Mouse (Mus musculus) heart, postnatal 0 days (tissue): ENCODE data around the gene Pold2. TPM values are rescaled to one million over a fixed set of nuclear protein-coding genes. Genes with fewer than 3 reads are reported as not detected.

Source experiments
- ATAC-seq: fragments of 200-750 bp; cut with Nextera tagmentation; 2 replicates; pipeline ENCODE4 v1.8.0; 2017; ENCODE audit warnings: low read depth, moderate number of reproducible peaks, moderate library complexity; ENCODE audit not compliant: insufficient read depth
- DNase-seq: peaks from one replicate; pipeline ENCODE4 v3.0.0-alpha.2; 2016; ENCODE audit warnings: low spot score
- H3K27ac ChIP-seq: fragments of 300-500 bp; sonication (generic); 2 replicates; pipeline ENCODE4 v1.5.1; 2014; ENCODE audit warnings: low read depth, mild to moderate bottlenecking
- H3K27me3 ChIP-seq: fragments of 300-500 bp; sonication (generic); 2 replicates; pipeline ENCODE4 v1.6.1; 2014; ENCODE audit warnings: low read length, mixed read lengths; ENCODE audit not compliant: control insufficient read depth, insufficient read depth
- H3K36me3 ChIP-seq: fragments of 300-500 bp; sonication (generic); replicated peaks from 2 replicates; pipeline ENCODE4 v1.6.1; 2014; ENCODE audit warnings: low read length, mixed read lengths; ENCODE audit not compliant: control insufficient read depth, insufficient read depth
- H3K4me1 ChIP-seq: fragments of 300-500 bp; sonication (generic); 2 replicates; pipeline ENCODE4 v1.6.1; 2014; ENCODE audit warnings: antibody characterized with exemption; ENCODE audit not compliant: control insufficient read depth, insufficient read depth
- H3K4me2 ChIP-seq: fragments of 300-500 bp; sonication (generic); 2 replicates; pipeline ENCODE4 v1.6.1; 2014; ENCODE audit warnings: low read depth, mild to moderate bottlenecking, low read length, moderate library complexity
- H3K4me3 ChIP-seq: fragments of 300-500 bp; sonication (generic); 2 replicates; pipeline ENCODE4 v1.5.1; 2014; ENCODE audit warnings: low read depth, low read length
- H3K9ac ChIP-seq: fragments of 300-500 bp; sonication (generic); replicated peaks from 2 replicates; pipeline ENCODE4 v1.6.1; 2014; ENCODE audit warnings: low read depth, low read length, mixed read lengths
- H3K9me3 ChIP-seq: fragments of 300-500 bp; sonication (generic); replicated peaks from 2 replicates; pipeline ENCODE4 v1.6.1; 2016; ENCODE audit warnings: low read length; ENCODE audit not compliant: control insufficient read depth
- CTCF ChIP-seq: IDR thresholded peaks from 2 replicates; pipeline ENCODE4 v1.5.1; 2016; ENCODE audit warnings: antibody characterized with exemption, control low read depth, low read depth
- EP300 ChIP-seq: IDR thresholded peaks from 2 replicates; pipeline ENCODE4 v1.6.1; 2016; ENCODE audit warnings: antibody characterized with exemption, low read depth
- WGBS: fragments of 180-500 bp; shearing (Covaris S2); extraction: QIAGEN DNeasy Blood & Tissue Kit; methylation state at CpG from one replicate; pipeline ENCODE4 v1.1.7; 2014; 5-methylcytosine and 5-hydroxymethylcytosine counted together
- polyA plus RNA-seq: library from polyadenylated mRNA; unstranded; fragments of >200 nt; fragmentation: Nextera tagmentation; extraction: Ambion mirVana; gene quantifications from 2 replicates; pipeline ENCODE4 v1.2.1, GENCODE M21; 2015
- total RNA-seq: library from RNA; depleted of rRNA; stranded (reverse); fragments of >200 nt; gene quantifications from 2 replicates; pipeline ENCODE4 v1.2.3, GENCODE M21; 2014; ENCODE audit warnings: low replicate concordance

Gene Pold2
- total and polyA plus RNA-seq, 2 experiments from 2014 or later: 23.9 to 54.6 TPM

DNA sequence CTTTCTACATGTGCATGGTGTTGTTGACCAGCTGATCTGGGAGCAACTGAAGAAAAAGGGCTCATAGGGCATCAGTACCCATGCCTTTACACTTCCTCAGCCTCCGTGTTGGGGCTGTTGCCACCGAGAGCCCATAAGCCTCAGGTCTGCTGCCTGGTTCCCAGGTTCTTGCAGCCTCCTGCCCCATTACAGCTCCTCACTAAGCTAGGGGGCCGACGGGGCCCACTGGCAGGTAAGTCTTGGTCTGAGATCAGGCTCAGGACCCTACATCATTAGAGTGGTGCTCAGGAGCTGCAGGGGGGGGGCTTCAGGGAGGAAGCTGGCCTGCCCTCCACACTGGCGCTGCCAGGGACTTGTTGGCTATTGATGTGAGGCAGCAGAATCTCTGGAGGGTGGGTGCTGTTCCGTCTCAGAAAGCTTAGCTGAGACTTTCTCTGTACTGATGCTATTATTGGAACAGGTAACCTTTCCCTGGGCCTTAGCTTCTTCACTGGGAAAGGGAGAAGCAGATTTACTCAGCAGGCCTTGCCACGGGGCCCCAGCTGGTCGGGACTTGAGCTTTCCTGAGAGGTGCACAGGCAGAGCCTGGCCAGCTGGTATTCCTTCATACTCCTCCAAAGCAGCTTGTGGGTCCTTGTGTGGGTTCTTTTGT lies 21.5 kb downstream of the Pold2 start:
- no peak for TF ChIP-seq EP300
- no peak for TF ChIP-seq CTCF
- Histone ChIP-seq H3K36me3 (no peaks in the 10 kb centered on the region), H3K4me2 (no peak overlapping the region), H3K27me3 (0 out of 2 replicates have a peak, but pooled peaks cover 9% of the 10 kb centered on the region), H3K4me3 (no peak overlapping the region), H3K27ac (no peak overlapping the region), H3K9ac (no peak overlapping the region), H3K4me1 (0 out of 2 replicates have a peak, but pooled peaks cover 4% of the 10 kb centered on the region), H3K9me3 (no peaks in the 10 kb centered on the region)
- DNase-seq (no peak), ATAC-seq (no peak)
- 73% methylated on average over 8 of the region's 8 CpGs for WGBS

DNA sequence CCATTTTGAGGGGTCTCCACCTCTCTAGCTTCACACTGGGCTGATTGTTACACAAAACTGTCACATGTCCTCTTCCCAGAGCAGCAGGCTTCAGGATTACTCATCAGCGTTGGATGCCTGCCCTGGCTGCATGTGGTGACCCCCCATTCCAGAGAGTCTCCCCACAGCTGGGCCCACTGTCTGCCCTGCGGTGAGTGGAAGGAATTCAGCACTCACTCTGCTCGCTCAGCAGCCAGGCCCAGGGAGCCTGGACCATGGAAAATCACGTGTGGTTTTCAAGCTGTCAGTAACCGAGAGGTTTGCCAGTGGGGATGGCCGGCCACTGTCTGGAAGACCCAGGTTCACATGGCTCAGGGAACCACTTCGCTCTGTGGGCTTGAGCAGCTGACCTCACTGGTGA lies 22.2 kb downstream of the Pold2 start:
- no peak overlapping the region for H3K27ac ChIP-seq
- DNase-seq (peak; percentile 33), ATAC-seq (peak; percentile 64)
- H3K9ac ChIP-seq: no peak overlapping the region
- no peak overlapping the region for H3K4me2 ChIP-seq
- H3K9me3 ChIP-seq: no peaks in the 10 kb centered on the region
- H3K4me1 ChIP-seq: peaks cover 4% of the 10 kb centered on the region; the same call in 1 of the 2 replicates
- 28% methylated on average over 7 of the region's 7 CpGs for WGBS
- TF ChIP-seq CTCF: no peak
- TF ChIP-seq EP300: no peak
- 0 out of 2 replicates have a peak, but pooled peaks cover 7% of the 10 kb centered on the region for H3K27me3 ChIP-seq
- H3K4me3 ChIP-seq: no peak overlapping the region
- no peaks in the 10 kb centered on the region for H3K36me3 ChIP-seq

DNA sequence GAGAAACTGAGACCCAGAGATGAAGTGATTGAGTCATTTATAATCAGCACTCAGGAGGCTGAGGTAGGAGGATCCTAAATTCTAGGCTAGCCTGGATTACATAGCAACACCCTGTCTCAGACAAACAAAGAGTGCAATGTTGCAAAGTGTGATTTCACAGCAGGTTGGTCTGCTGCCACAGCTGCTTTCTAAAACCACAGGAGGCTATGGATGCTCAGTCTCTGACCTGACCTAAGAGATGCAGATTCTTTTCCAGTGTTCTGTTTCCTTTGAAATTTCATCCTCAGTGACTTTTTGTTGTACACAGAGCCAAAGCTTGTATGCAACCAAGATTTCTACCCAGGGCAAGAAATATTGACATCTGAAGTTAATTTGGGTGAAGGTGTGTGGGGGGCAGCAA lies 22.6 kb downstream of the Pold2 start:
- Histone ChIP-seq H3K9ac (no peak overlapping the region), H3K4me2 (no peak overlapping the region), H3K27ac (no peak overlapping the region), H3K27me3 (0 out of 2 replicates have a peak, but pooled peaks cover 3% of the 10 kb centered on the region), H3K36me3 (no peaks in the 10 kb centered on the region), H3K4me1 (peaks cover 6% of the 10 kb centered on the region; the same call in 1 of the 2 replicates), H3K4me3 (no peak overlapping the region), H3K9me3 (no peaks in the 10 kb centered on the region)
- ATAC-seq (no peak), DNase-seq (no peak)
- TF ChIP-seq EP300 (no peak), CTCF (no peak)

GRCm38 (mm10) chr11:5852314-5852713 lies 25.8 kb downstream of the Pold2 start:
- no peak for DNase-seq
- no peak for TF ChIP-seq CTCF
- no peak for TF ChIP-seq EP300
- Histone ChIP-seq H3K9me3 (no peaks in the 10 kb centered on the region), H3K4me1 (peaks cover 15% of the 10 kb centered on the region), H3K4me2 (no peak overlapping the region), H3K36me3 (no peaks in the 10 kb centered on the region), H3K27me3 (no peaks in the 10 kb centered on the region), H3K4me3 (no peak overlapping the region), H3K27ac (no peak overlapping the region), H3K9ac (no peak overlapping the region)
- ATAC-seq: no peak
- 29% methylated on average over 1 of the region's 1 CpGs for WGBS

DNA sequence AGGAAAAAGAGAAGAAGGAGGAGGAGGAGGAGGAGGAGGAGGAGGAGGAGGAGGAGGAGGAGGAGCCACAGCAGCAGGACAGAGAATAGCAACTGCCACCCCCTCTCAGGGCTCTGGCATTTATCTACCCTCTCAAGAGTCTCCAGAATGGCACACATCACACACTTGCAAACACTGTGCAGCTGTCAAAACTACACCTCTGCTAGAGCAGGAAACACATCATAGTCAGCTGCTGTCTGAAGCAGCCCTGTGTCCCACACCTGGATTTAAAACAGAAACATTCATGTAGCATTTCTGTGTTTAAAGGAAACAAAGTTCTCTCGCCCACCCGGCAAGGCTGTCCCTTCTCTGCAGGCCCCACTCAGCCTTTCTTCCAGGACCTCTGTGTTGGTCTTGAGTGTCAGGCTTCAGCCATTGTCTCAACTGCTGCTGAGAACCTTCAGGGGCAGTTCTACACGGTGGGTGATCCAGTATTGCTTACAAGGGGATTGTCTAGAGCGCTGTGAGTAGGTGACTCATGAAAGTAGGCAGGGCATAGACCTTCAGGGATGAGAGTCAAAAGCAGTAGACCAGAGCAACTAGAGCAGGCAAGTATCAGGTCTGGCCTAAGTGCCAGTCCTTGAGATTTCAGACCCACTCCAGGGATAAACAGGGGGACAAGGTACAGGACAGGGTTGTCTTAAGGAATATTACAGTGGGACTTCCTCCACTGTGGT lies 26.9 kb downstream of the Pold2 start:
- Histone ChIP-seq H3K4me3 (no peak overlapping the region), H3K9me3 (no peaks in the 10 kb centered on the region), H3K4me1 (peaks cover 19% of the 10 kb centered on the region), H3K27me3 (no peaks in the 10 kb centered on the region), H3K27ac (peak overlapping the region; percentile 61; the same call in 1 of the 2 replicates), H3K36me3 (no peaks in the 10 kb centered on the region), H3K4me2 (no peak overlapping the region), H3K9ac (no peak overlapping the region)
- TF ChIP-seq CTCF (no peak), EP300 (no peak)
- ATAC-seq (no peak), DNase-seq (no peak)
- WGBS: 48% methylated on average over 4 of the region's 4 CpGs
